Mouse (Mus musculus): ENCODE data around the gene Tmem72. TPM values are rescaled to one million over a fixed set of nuclear protein-coding genes. Genes with fewer than 3 reads are reported as not detected.

Tmem72 gene
- total and polyA plus RNA-seq, 3 experiments: 0.11 to 0.30 TPM; not detected in 1

DNA sequence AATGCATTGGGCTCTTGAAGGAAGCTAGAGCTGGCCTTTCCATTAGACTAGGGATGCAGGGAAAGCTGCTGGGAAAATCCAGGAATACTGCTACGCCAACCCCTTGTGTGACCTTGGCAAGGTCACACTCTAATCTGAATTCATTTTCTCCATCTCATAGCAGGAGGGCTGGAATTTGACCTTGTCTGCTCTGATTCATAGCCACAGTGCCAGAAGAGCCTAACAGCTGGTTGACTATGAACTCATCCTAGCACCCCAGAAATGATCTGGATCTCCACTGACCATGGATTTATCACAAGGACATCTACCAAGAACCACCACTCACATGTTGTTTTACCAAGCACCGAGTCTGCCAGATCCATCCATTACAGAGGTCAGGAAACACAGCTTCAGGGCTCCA is 1.5 kb downstream of the Tmem72 start:
- H3K4me1 ChIP-seq (ENCODE audit: insufficient read depth, low read depth, low read length): no peaks in the 10 kb centered on the region
- no peak for TF ChIP-seq GATA1 (IDR thresholded peaks at IDR 0.05; ENCODE audit: borderline replicate concordance, low read length)
- no peak for TF ChIP-seq POLR2AphosphoS5 (IDR thresholded peaks at IDR 0.05; ENCODE audit: insufficient replicate concordance, low read depth, low read length)
- no peaks in the 10 kb centered on the region for H3K27me3 ChIP-seq (ENCODE audit: insufficient read depth, low read length)
- no peak for ATAC-seq (ENCODE audit: extremely low read depth, insufficient number of reproducible peaks, low FRiP score, poor library complexity, severe bottlenecking)
- peaks cover 70% of the 10 kb centered on the region for H3K9me3 ChIP-seq (replicated peaks)
- H3K36me3 ChIP-seq (replicated peaks): no peaks in the 10 kb centered on the region
- DNase-seq (ENCODE audit: low spot score): no peak
- H3K4me3 ChIP-seq (ENCODE audit: low read depth, low read length): no peak overlapping the region

DNA sequence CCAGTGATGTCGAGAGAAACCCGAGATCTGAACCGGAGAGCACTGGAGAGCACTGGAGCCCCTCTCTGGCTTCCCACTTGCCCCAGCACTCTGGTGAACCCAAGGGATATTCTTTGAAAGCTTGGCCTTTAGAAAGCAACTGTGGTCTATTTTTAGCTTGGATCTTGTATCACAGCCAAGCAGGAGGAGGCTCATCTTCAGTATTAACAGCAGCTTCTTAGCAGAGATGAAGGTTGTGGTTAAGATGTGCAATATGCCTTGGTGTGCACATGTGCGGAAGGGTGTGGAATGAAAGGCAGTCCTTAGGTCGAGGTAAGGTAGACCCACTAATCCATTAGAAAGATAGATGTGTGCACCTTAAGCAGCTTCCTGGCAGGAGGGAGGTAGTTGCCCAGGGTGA is 2.1 kb downstream of the Tmem72 start:
- Histone ChIP-seq H3K27me3 (ENCODE audit: insufficient read depth, low read length) (no peaks in the 10 kb centered on the region), H3K4me1 (ENCODE audit: insufficient read depth, low read depth, low read length) (no peaks in the 10 kb centered on the region), H3K4me3 (ENCODE audit: low read depth, low read length) (no peak overlapping the region), H3K36me3 (replicated peaks) (no peaks in the 10 kb centered on the region), H3K9me3 (replicated peaks) (peaks cover 64% of the 10 kb centered on the region)
- no peak for TF ChIP-seq GATA1 (IDR thresholded peaks at IDR 0.05; ENCODE audit: borderline replicate concordance, low read length)
- no peak for TF ChIP-seq GATA2 (IDR thresholded peaks at IDR 0.05; ENCODE audit: borderline replicate concordance, low read depth, low read length)
- TF ChIP-seq TAL1 (conservative IDR thresholded peaks at IDR 0.05; ENCODE audit: low read depth, low read length): no peak
- TF ChIP-seq CTCF (IDR thresholded peaks at IDR 0.05; ENCODE audit: low read depth, low read length): no peak
- no peak for TF ChIP-seq POLR2AphosphoS5 (IDR thresholded peaks at IDR 0.05; ENCODE audit: insufficient replicate concordance, low read depth, low read length)
- no peak for ATAC-seq (ENCODE audit: extremely low read depth, insufficient number of reproducible peaks, low FRiP score, poor library complexity, severe bottlenecking)
- DNase-seq (ENCODE audit: low spot score): no peak

GRCm38 (mm10) chr6:116713966-116714365 is 2.7 kb downstream of the Tmem72 start:
- ATAC-seq (ENCODE audit: extremely low read depth, insufficient number of reproducible peaks, low FRiP score, poor library complexity, severe bottlenecking) (no peak), DNase-seq (ENCODE audit: low spot score) (no peak)
- Histone ChIP-seq H3K4me1 (ENCODE audit: insufficient read depth, low read depth, low read length) (no peaks in the 10 kb centered on the region), H3K27me3 (ENCODE audit: insufficient read depth, low read length) (no peaks in the 10 kb centered on the region), H3K9me3 (replicated peaks) (peaks cover 61% of the 10 kb centered on the region), H3K4me3 (ENCODE audit: low read depth, low read length) (no peak overlapping the region), H3K36me3 (replicated peaks) (no peaks in the 10 kb centered on the region)
- TF ChIP-seq GATA1 (IDR thresholded peaks at IDR 0.05; ENCODE audit: borderline replicate concordance, low read length): no peak
- no peak for TF ChIP-seq TAL1 (conservative IDR thresholded peaks at IDR 0.05; ENCODE audit: low read depth, low read length)
- no peak for TF ChIP-seq CTCF (IDR thresholded peaks at IDR 0.05; ENCODE audit: low read depth, low read length)
- no peak for TF ChIP-seq POLR2AphosphoS5 (IDR thresholded peaks at IDR 0.05; ENCODE audit: insufficient replicate concordance, low read depth, low read length)
- no peak for TF ChIP-seq GATA2 (IDR thresholded peaks at IDR 0.05; ENCODE audit: borderline replicate concordance, low read depth, low read length)

- ATAC-seq (ENCODE audit: extremely low read depth, insufficient number of reproducible peaks, low FRiP score, poor library complexity, severe bottlenecking) (no peak), DNase-seq (ENCODE audit: low spot score) (no peak)
- TF ChIP-seq POLR2AphosphoS5 (IDR thresholded peaks at IDR 0.05; ENCODE audit: insufficient replicate concordance, low read depth, low read length) (no peak), GATA2 (IDR thresholded peaks at IDR 0.05; ENCODE audit: borderline replicate concordance, low read depth, low read length) (no peak), GATA1 (IDR thresholded peaks at IDR 0.05; ENCODE audit: borderline replicate concordance, low read length) (no peak), TAL1 (conservative IDR thresholded peaks at IDR 0.05; ENCODE audit: low read depth, low read length) (no peak), CTCF (IDR thresholded peaks at IDR 0.05; ENCODE audit: low read depth, low read length) (no peak)
- H3K4me3 ChIP-seq (ENCODE audit: low read depth, low read length): no peak overlapping the region
- no peaks in the 10 kb centered on the region for H3K36me3 ChIP-seq (replicated peaks)
- no peaks in the 10 kb centered on the region for H3K4me1 ChIP-seq (ENCODE audit: insufficient read depth, low read depth, low read length)
- no peaks in the 10 kb centered on the region for H3K27me3 ChIP-seq (ENCODE audit: insufficient read depth, low read length)
- peaks cover 48% of the 10 kb centered on the region for H3K9me3 ChIP-seq (replicated peaks)
Observed at GRCm38 (mm10) chr6:116712503-116712902, 4.2 kb downstream of the Tmem72 start.

DNA sequence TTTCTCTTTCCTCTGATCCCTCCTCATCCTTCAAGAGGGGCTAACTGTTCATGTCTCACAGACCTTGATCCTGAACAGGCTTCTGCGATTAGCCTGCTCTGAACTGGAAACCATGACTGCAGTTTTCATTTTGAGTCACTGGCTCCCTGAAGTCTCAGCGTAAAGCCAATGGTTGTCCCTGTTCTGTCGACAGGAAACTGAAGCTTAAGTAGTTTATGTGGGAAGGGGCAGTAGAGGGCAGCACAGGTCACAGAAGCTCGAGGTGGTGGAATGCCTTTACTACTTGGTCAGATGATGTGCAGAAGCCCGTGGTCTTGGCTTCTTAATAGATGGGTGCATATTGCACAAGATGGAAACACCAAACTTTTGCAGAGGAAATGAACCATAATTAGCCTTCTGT is 4.7 kb downstream of the Tmem72 start:
- TF ChIP-seq TAL1 (conservative IDR thresholded peaks at IDR 0.05; ENCODE audit: low read depth, low read length) (no peak), POLR2AphosphoS5 (IDR thresholded peaks at IDR 0.05; ENCODE audit: insufficient replicate concordance, low read depth, low read length) (no peak), CTCF (IDR thresholded peaks at IDR 0.05; ENCODE audit: low read depth, low read length) (no peak), GATA2 (IDR thresholded peaks at IDR 0.05; ENCODE audit: borderline replicate concordance, low read depth, low read length) (no peak), GATA1 (IDR thresholded peaks at IDR 0.05; ENCODE audit: borderline replicate concordance, low read length) (no peak)
- no peak for ATAC-seq (ENCODE audit: extremely low read depth, insufficient number of reproducible peaks, low FRiP score, poor library complexity, severe bottlenecking)
- no peak overlapping the region for H3K4me3 ChIP-seq (ENCODE audit: low read depth, low read length)
- peaks cover 43% of the 10 kb centered on the region for H3K9me3 ChIP-seq (replicated peaks)
- no peak for DNase-seq (ENCODE audit: low spot score)
- no peaks in the 10 kb centered on the region for H3K4me1 ChIP-seq (ENCODE audit: insufficient read depth, low read depth, low read length)
- no peaks in the 10 kb centered on the region for H3K27me3 ChIP-seq (ENCODE audit: insufficient read depth, low read length)
- no peaks in the 10 kb centered on the region for H3K36me3 ChIP-seq (replicated peaks)

GRCm38 (mm10) chr6:116704320-116704719 is 12.4 kb downstream of the Tmem72 start:
- no peaks in the 10 kb centered on the region for H3K36me3 ChIP-seq (replicated peaks)
- no peaks in the 10 kb centered on the region for H3K27me3 ChIP-seq (ENCODE audit: insufficient read depth, low read length)
- DNase-seq (ENCODE audit: low spot score) (no peak), ATAC-seq (ENCODE audit: extremely low read depth, insufficient number of reproducible peaks, low FRiP score, poor library complexity, severe bottlenecking) (no peak)
- H3K9me3 ChIP-seq (replicated peaks): peaks cover 26% of the 10 kb centered on the region
- no peak overlapping the region for H3K4me3 ChIP-seq (ENCODE audit: low read depth, low read length)
- TF ChIP-seq POLR2AphosphoS5 (IDR thresholded peaks at IDR 0.05; ENCODE audit: insufficient replicate concordance, low read depth, low read length): no peak
- TF ChIP-seq CTCF (IDR thresholded peaks at IDR 0.05; ENCODE audit: low read depth, low read length): no peak
- no peak for TF ChIP-seq GATA1 (IDR thresholded peaks at IDR 0.05; ENCODE audit: borderline replicate concordance, low read length)
- TF ChIP-seq TAL1 (conservative IDR thresholded peaks at IDR 0.05; ENCODE audit: low read depth, low read length): no peak
- TF ChIP-seq GATA2 (IDR thresholded peaks at IDR 0.05; ENCODE audit: borderline replicate concordance, low read depth, low read length): no peak
- no peaks in the 10 kb centered on the region for H3K4me1 ChIP-seq (ENCODE audit: insufficient read depth, low read depth, low read length)

DNA sequence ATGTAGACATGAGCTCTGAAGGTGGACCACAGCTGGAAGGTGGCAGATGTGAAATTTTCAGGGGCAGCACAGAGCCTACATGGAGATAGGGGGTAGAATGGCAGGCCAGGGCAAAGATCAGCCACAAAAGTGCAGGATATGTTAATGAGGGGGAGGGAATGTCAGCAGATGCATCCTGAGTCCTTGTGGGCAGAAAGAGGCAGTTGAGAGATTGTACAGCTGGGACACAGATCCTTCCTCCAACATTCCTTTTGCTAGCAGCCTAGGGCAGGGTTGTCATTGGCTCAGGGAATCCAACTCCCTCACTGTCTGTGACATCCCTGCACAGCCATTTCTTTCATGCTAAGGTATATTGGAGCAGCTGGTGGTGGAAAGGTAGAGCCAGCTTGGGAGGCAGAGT is 15.9 kb downstream of the Tmem72 start:
- H3K4me3 ChIP-seq (ENCODE audit: low read depth, low read length): no peak overlapping the region
- TF ChIP-seq POLR2AphosphoS5 (IDR thresholded peaks at IDR 0.05; ENCODE audit: insufficient replicate concordance, low read depth, low read length): no peak
- no peak for TF ChIP-seq GATA2 (IDR thresholded peaks at IDR 0.05; ENCODE audit: borderline replicate concordance, low read depth, low read length)
- no peak for TF ChIP-seq CTCF (IDR thresholded peaks at IDR 0.05; ENCODE audit: low read depth, low read length)
- no peak for TF ChIP-seq GATA1 (IDR thresholded peaks at IDR 0.05; ENCODE audit: borderline replicate concordance, low read length)
- no peak for TF ChIP-seq TAL1 (conservative IDR thresholded peaks at IDR 0.05; ENCODE audit: low read depth, low read length)

More for the DNA sequence above, 15.9 kb downstream of the Tmem72 start:
- Histone ChIP-seq H3K27me3 (ENCODE audit: insufficient read depth, low read length) (no peaks in the 10 kb centered on the region), H3K9me3 (replicated peaks) (peaks cover 55% of the 10 kb centered on the region), H3K4me1 (ENCODE audit: insufficient read depth, low read depth, low read length) (no peaks in the 10 kb centered on the region), H3K36me3 (replicated peaks) (no peaks in the 10 kb centered on the region)
- no peak for DNase-seq (ENCODE audit: low spot score)
- no peak for ATAC-seq (ENCODE audit: extremely low read depth, insufficient number of reproducible peaks, low FRiP score, poor library complexity, severe bottlenecking)

Data from G1E (cell line).